Mouse (Mus musculus): ENCODE results near the gene Fads3.
A peak's percentile ranks its signal among the peaks of the same experiment; 100 is the strongest.

Fads3 gene

GRCm38 (mm10) chr19:10050438-10050837, 9.1 kb downstream of the Fads3 start:
- DNase-seq (ENCODE audit: low read depth, low spot score), result no peak

DNA sequence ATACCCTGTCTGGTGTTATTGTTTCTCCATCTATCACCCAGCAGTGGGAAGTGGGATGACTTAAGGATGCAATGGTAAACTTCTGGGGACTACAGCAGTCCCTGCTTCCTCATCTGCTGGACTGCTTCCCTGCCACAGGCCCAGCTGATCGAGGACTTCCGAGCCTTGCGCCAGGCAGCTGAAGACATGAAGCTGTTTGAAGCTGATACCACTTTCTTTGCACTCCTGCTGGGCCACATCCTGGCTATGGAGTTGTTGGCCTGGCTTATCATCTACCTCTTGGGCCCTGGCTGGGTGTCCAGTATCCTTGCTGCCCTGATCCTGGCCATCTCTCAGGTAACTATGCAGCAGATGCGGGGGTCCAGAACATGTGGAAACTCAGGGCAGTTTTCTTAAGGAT, 11.3 kb downstream of the Fads3 start:
- DNase-seq (ENCODE audit: low read depth, low spot score), result no peak

- no peak for DNase-seq (ENCODE audit: low read depth, low spot score)
These were observed 12.4 kb downstream of the Fads3 start for GRCm38 (mm10) chr19:10053692-10054260.

DNA sequence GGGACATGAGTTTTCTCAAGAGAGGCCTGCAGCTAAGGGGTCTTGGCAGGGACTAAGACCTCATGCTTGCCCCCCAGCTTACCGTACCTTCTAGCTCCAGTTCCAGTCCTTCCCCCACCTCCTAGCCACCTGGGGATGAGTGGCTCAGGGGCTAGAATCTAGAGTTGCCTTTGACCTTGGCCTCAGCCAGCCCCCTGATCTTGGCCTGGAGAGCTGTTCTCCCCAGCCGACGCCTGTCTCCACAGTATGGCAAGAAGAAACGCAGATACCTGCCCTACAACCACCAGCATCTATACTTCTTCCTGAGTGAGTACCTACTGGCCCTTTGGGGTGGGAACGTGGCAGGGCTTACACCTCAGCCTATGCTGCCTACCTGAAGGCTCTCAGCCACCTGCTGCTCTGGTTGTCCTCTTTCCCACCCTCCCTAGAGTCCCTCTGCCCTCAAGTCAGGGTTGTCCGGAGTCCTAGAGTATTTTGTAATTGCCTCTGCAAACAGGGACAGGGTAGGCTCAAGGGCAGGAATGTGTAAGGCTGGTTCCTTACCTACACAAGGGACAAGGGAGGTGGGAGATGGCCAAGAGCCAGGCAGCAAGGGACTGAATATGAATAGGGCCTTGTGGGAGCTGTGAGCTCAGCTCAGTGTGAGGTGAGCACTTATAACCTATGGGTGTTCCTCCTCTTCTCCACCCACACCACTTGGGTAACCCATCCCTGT, 13.1 kb downstream of the Fads3 start:
- DNase-seq (ENCODE audit: low read depth, low spot score), result no peak

DNA sequence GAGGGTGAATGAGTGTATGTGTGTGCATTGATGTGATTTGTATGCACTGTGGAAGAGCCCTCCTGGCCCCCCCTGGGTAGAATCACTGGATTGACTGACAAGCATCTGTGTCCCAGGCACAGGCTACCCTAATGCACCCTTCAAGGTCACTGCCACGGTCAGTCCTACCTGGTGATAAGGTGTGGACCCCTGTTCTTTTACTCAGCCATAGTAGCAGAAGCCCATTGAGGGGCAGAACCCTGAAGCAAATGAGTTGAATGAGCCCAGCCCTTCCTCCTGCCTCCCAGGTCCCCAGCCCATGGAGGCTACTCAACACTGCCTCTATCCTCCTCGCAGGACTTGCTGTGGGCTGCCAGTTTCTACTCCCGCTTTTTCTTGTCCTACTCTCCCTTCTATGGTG, 13.9 kb downstream of the Fads3 start:
- no peak for DNase-seq (ENCODE audit: low read depth, low spot score)

DNA sequence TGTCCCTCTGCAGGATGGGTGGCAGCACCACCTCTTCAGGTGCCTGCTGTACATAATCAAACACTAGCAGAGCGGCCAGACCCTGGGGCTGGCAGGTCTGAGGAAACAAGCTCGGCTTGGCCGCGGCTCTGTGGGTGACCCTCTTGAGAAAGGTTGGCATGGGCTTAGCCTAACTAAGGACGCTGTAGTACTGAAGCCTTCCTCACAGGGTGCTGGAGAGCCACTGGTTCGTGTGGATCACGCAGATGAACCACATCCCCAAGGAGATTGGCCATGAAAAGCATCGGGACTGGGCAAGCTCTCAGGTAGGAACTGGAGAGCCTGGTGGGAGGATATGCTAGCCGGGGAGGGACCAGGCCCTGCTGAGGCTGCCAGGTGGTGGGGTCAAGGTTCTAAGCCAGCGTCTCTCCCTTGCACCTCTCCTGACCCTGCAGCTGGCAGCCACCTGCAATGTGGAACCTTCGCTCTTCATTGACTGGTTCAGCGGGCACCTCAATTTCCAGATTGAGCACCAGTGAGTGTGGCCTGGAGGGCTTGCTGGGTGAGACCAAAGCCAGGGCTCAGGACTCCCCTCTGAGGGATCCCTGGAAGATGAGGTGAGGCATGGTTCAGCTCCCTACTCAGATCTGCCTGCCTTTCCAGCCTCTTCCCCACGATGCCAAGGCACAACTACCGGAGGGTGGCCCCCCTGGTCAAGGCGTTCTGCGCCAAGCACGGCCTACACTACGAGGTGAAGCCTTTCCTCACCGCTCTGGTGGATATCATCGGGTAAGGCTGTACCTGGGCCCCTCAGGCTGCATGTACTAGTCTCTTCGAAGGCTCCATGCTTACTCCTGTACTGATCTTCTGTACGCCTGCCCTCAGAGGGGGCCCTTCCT, 14.7 kb downstream of the Fads3 start:
- DNase-seq (ENCODE audit: low read depth, low spot score), result peak; percentile 28

GRCm38 (mm10) chr19:10056686-10057085, 15.3 kb downstream of the Fads3 start:
- no peak for DNase-seq (ENCODE audit: low read depth, low spot score)

DNA sequence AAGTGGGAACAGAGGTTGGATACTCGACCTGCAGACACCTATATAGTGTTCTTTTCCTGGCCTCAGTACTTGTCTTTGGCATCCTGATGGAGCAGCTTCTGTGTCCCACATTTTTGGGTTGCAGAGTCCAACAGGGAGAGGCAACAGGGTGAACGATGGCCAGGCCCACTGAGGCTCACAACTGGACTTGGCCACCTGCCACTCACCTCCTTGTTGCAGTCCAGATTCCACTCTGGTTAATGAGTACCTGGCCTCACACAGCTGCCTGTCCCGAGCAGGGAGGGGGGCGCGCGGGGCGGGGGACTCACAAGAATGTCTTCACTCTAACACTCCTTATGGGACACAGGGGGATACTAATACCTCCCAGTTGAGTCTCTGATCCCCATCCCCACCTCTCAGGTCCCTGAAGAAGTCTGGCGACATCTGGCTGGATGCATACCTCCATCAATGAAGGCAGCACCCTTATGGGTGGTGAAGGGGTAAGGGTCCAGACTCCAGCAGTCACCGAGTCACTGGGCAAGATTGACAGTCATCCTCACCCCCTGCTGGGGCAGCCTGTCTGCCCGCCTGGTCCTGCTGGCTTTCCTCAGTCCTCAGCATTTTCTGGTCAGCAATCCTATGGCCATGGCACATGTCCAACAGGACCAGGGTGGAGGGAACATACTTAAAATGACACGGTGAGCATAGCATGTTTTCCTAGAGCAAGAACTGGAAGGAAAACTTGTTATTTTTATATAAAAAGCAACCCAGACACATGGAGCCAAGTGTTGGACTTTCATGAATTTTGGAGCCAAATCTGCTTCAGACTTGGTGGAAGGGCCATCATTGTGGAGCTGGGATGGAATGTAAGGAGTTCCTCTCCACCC, 16.4 kb downstream of the Fads3 start:
- DNase-seq (ENCODE audit: low read depth, low spot score), result no peak

DNA sequence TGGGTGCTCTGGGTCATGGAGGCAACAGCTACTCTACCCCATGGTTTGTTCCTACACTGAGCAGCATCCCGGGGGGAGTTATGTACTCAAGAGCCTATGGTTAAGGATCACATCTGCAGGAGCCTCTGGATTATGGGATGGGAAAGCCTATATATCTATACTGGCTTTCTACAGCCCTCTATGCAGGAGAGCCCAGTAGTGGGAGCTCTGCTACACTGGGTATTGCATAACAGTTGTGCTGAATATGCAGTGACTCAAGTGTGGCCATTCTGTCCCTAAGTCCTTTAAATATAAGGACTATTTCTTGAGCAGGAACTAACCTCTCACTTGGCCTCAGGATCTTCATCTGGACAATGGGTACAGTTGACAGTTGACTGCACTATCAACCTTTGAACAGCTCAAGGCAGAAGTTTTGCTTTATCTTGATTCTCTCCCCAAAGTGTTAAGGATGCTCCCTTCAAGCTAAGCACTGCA, 17.0 kb downstream of the Fads3 start:
- no peak for DNase-seq (ENCODE audit: low read depth, low spot score)

GRCm38 (mm10) chr19:10058876-10059427, 17.6 kb downstream of the Fads3 start:
- no peak for DNase-seq (ENCODE audit: low read depth, low spot score)

DNA sequence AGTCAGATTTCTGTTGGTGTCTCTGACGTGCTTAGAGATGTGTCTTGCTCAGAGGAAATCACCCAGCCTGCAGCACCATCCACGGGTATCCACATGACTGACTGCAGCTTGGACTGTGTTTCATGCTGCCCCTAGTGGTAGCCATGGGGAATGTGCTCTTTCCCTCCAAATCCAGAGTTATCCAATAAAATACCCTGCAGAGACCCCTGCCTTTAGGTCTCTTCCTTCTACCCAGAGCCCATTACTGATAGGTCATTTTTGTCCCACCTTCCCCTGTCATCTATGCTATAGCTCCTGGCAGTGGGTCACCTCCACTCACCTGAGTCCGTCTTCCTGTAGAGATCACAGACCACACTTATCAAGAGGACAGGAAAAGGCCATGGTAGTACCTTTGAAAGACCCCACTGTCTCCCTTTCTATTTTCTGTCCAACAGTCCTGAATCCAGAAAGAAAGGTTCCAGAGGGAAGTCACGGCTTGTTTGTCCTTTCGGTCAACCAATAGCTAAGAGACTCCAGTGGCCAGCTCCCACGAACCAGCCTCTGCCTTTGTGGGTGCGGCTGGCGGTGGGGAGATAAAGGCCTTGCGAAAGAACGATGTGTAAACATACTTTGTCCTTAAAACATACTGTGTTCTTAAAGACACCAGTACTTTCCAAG, 18.7 kb downstream of the Fads3 start:
- peak; percentile 73 for DNase-seq (ENCODE audit: low read depth, low spot score)

DNA sequence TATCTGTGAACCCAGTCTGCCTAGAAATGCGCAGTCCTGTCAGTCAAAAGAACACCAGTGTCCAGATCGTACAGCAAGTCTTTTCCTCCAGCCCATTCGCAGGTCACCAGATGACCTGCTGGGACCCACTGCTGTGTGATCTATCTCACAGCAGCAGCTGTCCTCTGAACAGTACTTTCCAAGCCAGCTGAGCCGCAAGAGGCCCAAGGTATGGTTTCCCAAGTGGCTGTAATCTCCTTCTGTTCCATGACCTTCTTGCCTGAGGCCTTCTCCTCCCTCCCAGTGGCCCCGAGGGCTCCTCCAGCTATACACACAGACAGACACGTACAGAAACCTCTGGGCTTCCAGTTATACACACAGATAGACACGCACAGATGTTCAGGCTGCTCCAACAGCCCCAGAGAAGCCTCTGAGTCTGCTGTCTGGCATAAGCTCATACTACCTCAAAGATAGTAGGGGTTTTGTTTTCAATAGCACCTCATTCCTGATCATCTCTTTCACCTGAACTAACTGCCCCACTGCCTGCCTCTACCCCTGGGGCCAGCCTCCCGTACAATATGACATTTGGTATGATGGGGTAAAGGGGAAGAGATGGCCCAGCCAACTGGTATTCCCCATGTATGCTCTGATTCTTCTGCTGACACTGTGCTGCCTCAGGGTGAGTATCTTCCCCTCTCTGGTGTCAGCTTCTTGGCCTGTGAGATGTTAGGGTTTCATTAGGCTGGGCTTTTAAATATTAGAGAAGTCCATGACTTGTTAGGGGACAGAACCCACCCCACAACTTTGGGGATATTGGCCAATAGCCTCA, 19.6 kb downstream of the Fads3 start:
- no peak for DNase-seq (ENCODE audit: low read depth, low spot score)

- DNase-seq (ENCODE audit: low read depth, low spot score), result no peak
These were observed 20.3 kb downstream of the Fads3 start for GRCm38 (mm10) chr19:10061624-10062023.

- DNase-seq (ENCODE audit: low read depth, low spot score), result no peak
These were observed 20.9 kb downstream of the Fads3 start for GRCm38 (mm10) chr19:10062292-10062691.

DNA sequence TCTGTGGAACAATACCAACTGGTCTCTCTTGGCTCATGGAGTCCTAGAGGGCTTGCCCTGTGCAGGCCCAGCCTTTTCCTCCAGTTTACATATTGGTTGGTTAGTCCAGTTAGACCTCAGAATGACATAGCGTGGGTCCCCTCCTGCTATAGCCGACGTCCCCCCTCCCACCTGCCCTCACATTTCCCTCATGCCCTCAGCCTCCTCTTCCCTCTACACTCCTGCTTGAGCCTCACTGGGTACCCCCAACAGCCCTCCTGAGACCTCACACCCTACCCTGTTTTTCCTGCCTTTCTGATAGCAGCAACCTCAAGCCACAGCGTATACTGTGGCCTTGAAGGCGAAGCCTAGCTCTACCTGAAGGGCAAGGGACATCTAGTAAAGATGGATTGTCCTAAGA, 21.5 kb downstream of the Fads3 start:
- DNase-seq (ENCODE audit: low read depth, low spot score), result no peak

- no peak for DNase-seq (ENCODE audit: low read depth, low spot score)
These were observed 23.0 kb downstream of the Fads3 start for GRCm38 (mm10) chr19:10064173-10065012.

DNA sequence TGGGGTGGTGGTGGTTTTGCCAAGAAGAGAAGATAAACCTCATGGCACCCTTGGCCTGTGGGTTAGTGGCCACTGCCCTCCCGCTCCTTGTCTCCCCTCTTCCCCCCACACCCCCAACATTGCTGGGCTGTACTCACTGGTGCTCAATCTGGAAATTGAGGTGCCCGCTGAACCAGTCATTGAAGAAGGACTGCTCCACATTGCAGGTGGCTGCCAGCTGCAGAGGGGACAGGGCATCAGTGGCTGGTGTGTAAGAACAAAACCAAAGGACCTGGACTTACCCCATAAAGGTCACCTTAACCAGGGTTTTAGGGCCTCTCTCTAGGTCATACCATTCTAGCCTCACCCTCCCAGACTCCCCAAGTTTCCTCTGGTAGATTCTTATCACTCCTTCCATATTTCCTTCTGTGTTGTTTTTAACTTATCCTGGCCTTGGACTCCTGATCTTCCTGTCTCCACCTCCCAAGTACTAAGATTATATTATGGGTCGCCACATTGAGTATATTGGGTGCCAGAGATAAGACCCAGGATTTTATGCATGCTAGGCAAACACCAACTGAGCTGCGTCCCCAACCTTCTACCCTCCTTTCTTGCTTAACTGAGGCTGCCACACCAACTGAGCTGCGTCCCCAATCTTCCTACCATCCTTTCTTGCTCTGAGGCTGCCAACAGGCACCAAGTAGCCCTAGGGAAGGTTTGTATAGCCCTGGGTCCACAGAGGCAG, 24.3 kb downstream of the Fads3 start:
- no peak for DNase-seq (ENCODE audit: low read depth, low spot score)

- DNase-seq (ENCODE audit: low read depth, low spot score), result no peak
These were observed 24.8 kb downstream of the Fads3 start for GRCm38 (mm10) chr19:10066189-10066500.

Data from ES-CJ7 (cell line).